Mouse (Mus musculus): ENCODE data around the gene Cdkn2aipnl. TPM values are rescaled to one million over a fixed set of nuclear protein-coding genes. Genes with fewer than 3 reads are reported as not detected.

Gene Cdkn2aipnl
- total RNA-seq, 4 experiments from 2014 or later: 26.1 to 41.4 (median 30.0) TPM

DNA sequence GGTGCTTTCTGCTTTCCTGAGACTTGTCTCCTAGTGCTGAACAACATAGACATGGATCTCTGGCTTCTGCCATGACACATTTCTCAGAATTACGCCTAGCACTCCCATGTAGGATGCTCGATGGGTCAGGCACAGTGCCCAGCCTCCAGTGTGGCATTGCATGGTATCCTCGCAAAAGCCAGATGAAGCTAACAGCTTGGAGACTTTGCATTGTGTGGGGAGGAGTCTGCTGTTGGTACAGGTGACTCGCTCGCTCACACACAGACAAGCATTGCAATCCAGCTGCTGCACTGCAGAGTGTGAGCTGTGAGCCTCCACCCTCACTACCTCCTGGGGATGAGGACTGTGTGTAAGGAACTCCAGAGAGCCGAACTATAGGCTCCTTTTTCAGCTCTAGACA is 21.3 kb upstream of the Cdkn2aipnl start:
- no peak for DNase-seq (ENCODE audit: low spot score in 2 of 2)

DNA sequence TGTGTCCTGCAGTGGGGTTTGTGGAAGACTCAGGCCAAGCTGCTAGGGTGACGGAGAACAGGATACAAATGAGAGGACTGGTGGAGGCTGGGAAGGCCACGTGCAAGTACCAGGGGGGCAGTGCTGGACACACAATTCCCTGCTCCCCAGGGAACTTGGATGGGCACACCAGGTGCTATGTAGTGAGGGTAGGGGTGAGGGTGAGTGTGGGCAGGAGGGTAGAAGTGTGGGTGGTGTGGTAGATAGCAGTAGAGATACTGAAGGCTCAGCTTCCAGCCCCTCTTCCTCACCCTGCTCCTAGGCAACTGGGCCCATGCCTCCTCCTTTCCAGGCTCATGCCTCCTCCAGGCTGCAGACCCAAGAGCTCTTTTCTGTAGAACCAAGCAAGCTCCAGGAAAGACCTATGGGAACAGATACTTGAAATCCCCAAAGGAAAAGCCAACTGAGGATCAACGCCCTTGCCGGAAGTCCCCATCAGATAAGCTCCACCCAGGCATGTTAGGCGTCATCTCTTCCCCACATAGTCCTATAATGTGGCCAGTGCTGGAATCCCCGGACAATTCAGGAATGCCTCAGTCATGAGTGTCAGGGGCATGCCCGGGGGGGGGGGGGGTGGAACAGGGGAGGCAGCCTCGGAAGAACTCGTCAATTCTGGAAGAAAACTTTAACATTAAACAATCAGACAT is 18.2 kb upstream of the Cdkn2aipnl start:
- DNase-seq (ENCODE audit: low spot score in 2 of 2): no peak

DNA sequence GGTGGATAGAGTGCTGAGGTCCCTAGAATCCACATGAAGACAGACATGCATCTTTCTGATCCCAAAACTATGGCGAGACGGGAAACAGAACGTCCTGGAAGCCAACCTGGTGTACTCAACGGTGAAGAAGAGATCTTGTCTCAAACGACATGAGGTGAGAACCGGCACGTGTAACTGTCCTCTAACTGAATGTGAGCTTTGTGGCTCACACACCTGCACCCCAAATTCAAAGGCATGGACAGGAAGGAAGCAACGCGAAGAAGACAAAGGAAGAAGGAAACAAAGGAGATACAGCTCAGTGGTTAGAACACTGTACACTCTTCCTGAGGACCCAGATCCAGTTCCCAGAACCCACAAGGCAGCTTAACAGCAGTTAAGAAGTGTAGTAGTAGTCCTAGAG is 17.5 kb upstream of the Cdkn2aipnl start:
- DNase-seq (ENCODE audit: low spot score in 2 of 2): no peak

DNA sequence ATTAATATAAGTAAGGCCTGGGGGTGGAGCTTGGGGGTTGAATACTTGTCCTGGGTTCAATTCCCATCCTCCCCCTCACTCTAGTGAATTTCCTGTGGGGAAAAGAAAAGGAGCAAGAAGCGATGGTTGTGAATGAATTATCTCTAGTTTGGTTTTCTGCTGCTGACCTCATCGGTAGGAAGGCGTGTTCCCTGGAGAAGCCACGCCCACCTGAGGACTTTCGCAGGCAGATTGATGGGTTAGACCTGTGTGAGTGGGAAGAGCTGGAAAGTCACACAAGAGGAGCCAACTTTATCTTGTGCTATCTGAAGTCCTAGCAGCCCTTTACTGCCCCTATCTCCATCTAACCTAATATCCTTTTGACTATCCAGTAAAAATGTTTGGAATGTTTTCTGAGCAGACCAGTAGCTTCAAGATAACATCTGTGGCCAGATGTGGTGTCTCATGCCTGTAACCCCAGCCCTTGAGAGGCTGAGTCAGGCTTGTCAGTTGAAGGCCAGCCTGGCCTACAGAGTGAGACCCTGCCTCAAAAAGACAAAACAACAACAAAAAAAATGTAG is 15.5 kb upstream of the Cdkn2aipnl start:
- no peak for DNase-seq (ENCODE audit: low spot score in 2 of 2)

DNA sequence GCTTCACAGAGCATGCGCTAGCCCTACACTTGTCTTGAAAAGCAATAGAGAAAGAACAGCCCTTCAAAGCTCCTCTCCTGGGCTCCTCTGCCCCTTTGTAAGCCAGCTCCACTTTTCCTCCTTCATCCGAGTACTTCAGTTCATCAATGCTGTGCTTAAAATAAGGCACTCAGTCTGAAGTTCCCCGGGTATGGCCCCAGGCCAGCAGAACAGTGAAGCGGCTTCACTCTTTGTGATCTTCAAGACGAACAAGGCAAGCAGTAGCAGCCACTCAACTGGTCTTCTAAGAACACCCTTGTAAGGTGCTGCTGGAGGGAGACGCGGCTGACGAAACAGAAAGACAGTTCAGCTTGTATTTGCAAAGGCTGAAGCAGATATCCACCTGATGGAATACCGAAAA is 11.3 kb upstream of the Cdkn2aipnl start:
- no peak for DNase-seq (ENCODE audit: low spot score in 2 of 2)

DNA sequence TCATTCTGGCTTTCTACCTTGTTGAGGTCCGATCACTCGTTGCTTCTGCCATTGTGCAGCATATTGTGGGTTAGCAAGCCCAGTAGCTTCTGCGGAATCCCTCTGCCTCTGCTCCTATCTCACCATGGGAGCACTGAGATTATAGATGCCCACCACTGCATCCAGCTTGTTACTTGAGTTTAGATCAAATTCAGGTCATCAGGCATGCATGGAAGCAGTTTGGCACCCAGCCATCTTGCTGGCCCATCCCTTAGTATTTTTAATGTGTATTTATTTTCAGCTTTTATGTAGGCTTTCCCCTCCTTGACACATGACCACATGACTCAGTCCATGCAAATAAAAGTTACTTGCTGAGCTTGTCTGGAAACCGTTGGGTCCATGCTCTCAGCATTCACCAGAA is 9.7 kb upstream of the Cdkn2aipnl start:
- no peak for DNase-seq (ENCODE audit: low spot score in 2 of 2)

DNA sequence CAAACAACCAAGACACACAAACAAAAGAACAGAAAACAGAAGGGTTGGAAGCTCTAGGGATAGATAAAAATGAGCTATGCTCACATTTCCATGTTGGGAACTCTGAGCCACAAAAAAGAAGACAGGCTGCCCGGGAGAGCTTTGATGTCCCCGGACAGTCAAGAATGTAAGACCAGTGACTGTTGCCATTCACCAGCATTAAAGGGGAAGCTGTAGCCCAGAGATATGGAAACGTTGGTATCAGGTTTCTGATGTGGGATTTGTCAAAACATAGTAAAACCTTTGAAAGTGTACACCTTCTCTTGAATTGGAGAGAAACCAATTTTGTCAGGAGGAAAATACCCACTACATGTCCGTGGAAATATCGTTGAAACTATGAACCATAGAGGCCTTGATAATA is 8.0 kb upstream of the Cdkn2aipnl start:
- DNase-seq (ENCODE audit: low spot score in 2 of 2): no peak

DNA sequence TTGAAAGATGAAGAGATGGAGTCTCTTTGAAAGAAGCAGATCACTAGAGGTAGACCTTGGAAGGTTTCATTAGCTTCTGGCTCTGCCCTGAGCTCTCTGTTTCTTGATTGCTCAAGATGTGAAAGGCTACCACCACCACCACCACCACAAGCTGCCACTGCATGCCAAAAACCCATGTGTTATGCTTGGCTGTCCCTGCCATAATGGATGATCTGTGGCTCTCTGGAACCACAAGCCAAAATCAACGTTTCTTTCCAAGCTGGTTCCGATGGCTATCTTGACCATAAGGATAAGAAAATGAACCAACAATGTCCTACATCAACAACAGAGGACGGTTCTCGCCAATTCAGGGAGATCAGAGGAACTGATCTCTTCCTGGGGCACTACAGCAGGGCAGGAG is 7.4 kb upstream of the Cdkn2aipnl start:
- DNase-seq (ENCODE audit: low spot score in 2 of 2): no peak

DNA sequence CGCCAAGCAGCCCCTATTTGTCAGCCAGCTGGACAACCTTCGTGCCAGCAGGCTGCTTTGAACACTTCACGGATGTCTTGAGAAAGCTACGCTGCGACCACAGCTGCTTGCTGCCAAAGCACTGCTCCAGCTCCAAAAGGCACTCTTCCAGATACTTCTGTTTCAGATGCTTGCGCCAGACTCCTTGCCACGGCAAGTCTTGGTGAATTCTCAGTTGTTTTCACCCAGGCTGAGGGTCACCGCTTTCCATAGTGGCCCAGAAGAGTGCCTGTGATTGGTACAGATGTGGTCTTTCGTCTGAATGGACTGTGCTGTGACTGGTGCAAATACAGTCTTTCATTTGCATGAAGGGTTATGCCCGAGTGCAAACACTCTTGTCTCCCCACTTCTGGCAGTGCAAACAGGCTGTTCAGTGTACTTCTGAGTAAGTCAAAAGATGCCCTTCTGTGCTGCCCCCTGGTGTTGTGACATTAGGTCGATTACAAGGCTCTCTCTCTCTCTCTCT is 6.4 kb upstream of the Cdkn2aipnl start:
- DNase-seq (ENCODE audit: low spot score in 2 of 2): peak in 1 of 2 experiments; percentile 46

DNA sequence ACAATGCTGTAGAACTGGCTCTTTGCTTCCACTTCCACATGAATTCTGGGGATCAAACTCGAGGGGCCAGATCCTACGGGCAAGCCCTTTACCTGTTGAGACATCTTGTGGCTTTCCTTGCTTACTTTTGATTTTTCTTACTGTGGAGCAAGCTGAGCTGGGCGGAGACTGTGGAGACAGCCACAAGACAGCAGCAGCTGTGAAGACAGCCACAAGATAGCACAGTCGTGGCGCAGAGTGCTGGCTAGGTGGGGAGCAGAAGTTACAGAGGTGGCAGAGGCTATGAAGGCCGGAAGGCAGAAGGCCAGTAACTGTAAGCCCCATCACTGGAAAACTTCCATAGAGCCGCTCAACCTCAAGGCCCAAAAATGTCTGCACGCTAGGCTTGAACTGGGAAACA is 5.7 kb upstream of the Cdkn2aipnl start:
- DNase-seq (ENCODE audit: low spot score in 2 of 2): no peak

DNA sequence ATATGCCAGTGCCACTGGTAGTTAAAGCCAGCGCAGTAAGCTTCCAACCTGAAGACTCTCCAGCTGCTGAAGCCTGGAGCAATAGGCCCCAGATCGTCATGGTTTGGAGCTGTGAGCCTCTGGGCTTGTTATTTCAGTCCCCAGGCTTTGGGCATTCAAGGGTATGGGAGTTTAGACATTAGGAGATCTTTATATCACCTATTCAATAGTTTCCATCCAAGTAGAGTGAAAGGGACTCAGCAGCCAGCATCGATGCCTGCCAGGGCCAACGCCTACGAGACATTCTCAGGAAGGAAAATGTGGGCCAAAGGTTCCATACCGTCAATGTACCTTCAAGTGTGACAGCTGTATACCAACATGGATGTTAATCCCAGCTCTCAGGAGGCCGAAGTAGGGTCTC is 5.2 kb upstream of the Cdkn2aipnl start:
- DNase-seq (ENCODE audit: low spot score in 2 of 2): no peak

DNA sequence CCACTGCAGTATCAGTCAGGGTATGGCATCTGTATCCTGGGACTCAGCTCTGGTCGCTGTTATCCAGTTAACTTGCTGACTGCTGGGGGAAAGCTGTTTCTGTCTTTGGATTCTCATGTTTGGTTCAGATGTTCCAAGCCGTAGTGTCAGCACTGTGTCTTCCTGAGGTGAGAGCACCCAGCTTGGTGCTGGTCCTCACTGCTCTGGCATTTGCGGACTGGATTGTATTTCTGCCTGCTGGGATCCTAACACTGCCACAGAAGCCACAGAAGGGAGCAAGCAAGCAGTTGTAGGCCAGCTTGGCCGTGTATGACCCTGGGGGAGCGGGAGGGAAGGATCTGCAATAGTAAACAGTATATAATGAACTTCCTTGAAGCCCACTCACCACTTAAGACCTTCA is 810 bp upstream of the Cdkn2aipnl start:
- DNase-seq (ENCODE audit: low spot score in 2 of 2): no peak

DNA sequence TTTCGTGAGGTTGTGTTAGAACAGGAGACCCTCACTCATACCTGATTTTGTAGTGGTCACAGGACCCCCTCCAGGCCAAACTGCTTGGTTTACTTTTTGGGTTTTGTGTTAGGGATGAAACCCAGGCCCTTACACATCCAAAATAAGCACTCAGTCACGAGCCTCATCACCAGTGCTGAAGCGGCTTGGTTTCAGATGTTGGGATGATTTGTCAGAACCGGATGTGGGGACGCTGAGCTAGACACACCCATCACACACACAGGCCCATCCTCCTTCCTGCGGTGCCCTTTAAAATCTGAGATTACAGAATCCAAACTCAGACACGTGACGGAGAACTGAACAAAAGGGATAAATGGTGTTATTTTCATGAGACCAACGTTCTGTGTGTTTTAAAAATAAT is 1.4 kb downstream of the Cdkn2aipnl start:
- DNase-seq (ENCODE audit: low spot score in 2 of 2): no peak

DNA sequence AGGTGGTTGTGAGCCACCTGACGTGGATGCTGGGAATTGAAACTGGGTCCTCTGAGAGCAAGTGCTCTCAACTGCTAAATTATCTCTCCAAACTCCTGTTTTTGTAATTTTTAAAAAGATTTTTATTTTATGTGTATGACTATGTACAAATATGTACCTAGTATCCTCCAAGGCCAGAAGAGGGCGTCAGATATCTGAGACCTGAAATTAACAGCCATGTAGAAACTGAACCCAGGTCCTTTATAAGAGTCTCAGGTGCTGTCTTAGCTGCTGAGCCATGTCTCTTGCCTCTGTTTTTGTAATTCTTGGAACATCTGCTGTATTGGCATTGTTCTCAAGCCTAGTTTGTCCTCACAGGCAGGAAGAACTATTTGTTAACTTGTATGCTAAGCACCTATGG is 2.0 kb downstream of the Cdkn2aipnl start:
- DNase-seq (ENCODE audit: low spot score in 2 of 2): no peak

DNA sequence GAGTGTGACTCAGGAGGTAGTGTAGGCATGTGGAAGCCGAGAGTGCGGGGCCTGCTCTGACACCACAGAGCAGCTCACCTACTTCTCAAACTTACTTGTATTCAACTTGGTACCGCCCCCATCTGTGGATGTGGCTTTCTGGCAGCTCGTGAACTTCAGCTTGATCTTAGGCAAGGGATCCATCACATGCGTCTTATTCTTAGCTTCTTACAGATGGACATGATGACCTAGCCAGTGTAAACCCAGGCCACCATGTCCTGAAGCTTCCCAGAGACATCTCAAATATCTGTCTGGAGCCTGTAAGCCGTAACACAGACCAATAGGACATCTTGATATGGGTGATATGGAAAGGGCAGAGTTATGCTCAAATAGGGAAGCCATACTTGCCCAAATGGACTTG is 4.2 kb downstream of the Cdkn2aipnl start:
- DNase-seq (ENCODE audit: low spot score in 2 of 2): peak; percentile 29 to 64

DNA sequence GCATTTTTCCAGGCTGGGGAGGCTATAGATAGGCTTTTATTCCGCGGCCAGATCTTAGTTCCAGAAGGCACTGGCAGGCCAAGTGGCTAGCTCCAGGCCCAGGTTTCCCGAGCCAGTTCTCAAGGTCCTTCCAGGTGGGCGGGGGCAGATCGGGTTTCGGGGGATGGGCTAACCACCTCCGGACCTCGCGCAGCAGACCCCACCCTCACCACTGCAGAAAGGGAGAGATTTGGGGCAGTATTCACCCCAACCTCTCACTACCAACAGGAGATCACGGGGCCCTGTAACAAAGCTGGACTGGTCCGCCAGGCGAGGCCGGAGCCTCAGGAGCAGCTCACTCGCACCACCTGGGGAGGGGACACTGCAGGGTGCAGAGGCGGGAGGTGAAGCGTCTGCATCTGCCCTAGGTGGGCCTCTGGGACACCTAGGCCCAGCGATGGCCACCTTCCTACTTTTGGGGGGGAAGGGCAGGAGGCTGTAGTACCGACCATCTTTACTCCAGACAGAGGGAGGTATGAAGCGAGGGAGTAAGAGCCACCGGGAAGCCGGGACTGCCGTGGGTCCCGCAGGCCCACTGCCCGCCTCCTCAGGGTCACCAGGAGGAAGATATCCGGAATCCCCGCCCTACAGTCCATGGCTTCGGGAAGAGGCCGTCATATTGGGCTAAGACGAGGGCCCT is 32.3 kb downstream of the Cdkn2aipnl start:
- peak; percentile 79 to 86 for DNase-seq (ENCODE audit: low spot score in 2 of 2)

DNA sequence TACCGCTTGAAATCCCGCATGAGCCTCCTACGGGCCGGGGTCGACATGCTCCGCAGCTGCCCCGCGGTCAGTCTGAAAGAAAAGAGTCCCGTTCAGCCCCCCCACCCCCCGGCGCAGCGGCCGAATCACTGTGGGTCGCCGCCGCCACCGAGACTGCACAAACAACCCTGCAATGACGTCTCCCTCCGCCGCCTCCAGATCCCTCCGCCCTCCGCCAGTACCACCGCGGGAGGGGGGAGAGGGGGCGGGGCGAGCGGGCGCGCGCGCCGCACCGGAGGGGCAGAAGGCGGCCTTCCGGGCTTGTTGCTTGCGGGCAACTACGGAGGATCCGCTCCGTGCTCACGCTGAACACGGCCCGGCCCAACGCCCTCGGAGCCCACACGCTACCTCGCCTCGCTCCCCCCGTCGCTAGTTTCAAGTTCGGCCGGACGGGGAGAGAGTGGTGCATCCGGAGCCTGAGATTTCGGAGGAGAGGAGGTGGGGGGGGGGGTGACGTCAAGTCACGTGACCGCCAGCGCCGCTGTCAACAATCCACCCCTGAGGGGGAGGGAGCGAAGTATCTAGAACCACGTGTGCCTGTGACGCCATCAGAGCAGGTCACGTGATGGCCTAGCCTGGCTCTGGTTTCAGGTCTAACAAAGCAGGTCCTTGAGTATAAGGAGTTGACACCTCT is 33.0 kb downstream of the Cdkn2aipnl start, which contains the start of gene Ube2b:
Gene Ube2b, minus strand, starts transcription at position 473 of the 673 bp plus-strand sequence.
- DNase-seq (ENCODE audit: low spot score in 2 of 2): peak; percentile 95 to 96

DNA sequence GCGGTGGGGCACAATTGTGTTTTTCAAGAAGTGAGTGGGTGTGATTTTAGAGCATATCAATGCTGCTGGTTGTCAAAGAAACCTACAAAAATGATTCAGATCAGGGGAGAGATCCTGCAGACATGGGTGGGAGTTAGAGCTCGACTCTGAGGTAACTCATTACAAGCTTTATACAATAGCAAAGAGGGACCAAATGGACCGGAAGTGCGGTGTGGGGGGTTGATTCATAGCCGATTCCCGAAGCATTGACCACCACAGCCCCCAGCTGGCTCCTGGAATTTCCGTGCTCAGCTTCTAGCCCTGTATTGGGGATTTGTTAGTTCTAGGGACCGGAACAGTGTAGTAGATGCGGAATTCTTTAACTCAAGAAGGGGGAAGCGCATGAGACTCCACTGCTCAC is 33.9 kb downstream of the Cdkn2aipnl start:
- no peak for DNase-seq (ENCODE audit: low spot score in 2 of 2)

DNA sequence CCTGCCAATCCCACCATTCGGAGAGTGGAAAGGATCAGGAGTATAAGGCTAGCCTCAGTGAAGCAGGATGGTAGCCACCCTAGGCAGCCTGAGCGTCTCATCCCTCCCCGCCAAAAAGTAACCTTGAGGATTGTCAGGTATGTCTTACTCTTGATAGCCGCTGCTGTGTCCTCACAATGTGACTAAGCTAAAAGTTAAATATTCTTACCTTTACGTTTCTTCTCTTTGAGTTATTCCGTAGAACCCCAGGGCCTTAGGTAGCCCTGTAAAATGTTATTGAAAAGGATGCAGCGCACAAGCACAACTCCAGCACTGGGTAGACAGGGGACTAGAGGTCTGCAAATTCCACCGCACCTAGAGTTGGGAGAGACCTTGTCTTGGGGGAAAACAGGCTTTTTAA is 34.4 kb downstream of the Cdkn2aipnl start:
- no peak for DNase-seq (ENCODE audit: low spot score in 2 of 2)

DNA sequence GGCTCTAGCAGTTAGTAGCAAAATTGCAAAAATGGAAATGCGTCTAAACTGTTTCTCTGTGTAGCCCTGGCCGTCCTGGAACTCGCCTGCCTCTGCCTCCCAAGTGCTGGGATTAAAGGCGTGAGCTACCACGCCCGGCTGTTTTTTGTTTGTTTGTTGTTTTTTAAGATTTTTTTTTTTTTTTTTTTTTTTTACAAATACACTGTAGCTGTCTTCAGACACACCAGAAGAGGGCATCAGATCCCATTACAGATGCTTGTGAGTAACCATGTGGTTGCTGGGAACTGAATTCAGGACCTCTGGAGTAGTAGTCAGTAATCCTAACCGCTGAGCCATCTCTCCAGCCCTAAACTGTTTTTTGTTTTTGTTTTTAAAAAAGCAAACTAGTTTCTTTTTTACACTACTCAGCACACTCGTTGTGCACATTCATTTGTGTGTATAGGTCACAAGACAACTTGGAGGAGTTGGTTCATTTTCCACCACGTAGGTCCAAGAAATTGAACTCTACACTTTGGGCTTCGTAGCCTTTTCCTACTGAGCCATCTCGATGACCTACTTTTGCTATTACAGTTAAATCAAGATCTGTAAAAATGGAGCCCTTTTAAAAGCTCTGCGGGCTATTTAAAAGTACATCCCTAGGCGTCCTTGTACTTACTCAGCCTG is 35.5 kb downstream of the Cdkn2aipnl start:
- DNase-seq (ENCODE audit: low spot score in 2 of 2): no peak

DNA sequence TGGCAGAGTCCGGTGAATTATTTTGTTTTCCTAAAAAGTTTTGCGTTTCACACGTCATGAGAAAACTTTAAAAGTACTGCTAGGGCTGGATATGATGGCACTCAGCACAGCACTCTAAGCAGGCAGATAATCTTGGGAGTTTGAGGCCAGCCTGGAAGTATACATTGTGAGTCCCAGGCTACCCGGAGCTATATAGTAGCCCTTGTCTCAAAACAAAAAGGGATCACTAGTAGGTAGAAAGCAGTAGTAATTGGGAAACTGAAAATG is 36.0 kb downstream of the Cdkn2aipnl start:
- no peak for DNase-seq (ENCODE audit: low spot score in 2 of 2)
